Mouse (Mus musculus) liver, embryonic 14 days (tissue): ENCODE results near the gene Apoo. TPM values are rescaled to one million over a fixed set of nuclear protein-coding genes. Genes with fewer than 3 reads are reported as not detected.

Experiments used
- polyA plus RNA-seq: library from polyadenylated mRNA; depleted of rRNA; stranded (reverse); fragments of >200 nt; gene quantifications from 2 replicates; pipeline ENCODE4 v1.2.3, GENCODE M21; 2012; rRNA removed

Apoo gene
- 11.6 and 13.5 TPM in 2 replicates for polyA plus RNA-seq

DNA sequence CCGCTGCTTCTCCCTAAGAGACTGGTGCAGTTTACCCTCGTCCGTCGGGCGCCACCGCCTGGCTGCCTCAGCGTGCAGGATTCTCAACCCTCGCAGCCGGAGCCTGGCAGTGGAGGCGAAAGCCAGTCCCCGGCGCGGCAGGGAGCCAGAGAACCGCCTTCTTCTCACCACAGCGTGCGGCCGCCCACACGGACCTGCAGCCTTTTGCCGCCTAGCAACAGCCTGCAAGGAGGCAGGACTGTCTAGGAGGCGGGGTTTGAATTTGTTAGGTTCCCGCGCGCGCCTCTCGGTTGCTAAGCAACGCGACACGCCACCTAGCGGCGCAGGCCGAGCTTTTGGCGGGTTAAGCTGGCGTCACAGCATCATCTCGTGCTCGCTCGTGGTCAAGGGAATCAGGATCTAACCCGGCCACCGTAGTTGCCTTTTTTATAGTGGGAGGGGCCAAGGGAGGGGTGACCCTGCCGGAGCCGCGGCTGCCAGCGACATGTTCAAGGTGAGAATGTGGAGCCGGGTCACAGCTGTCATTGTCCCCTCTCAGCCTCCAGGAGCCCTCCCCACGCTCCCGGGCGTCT, at the start of gene Apoo, which contains the start of gene Fam90a1b:
Gene Apoo (plus strand): TSS at position 448 of the 572 bp plus-strand sequence.
Gene Fam90a1b (minus strand): TSS at position 108 of the 572 bp plus-strand sequence.

Other genes starting within 250 kb of the Apoo start
- gene Zfx, start 243.4 kb upstream of the Apoo start, polyA plus RNA-seq, result 4.1 and 5.1 TPM in 2 replicates
- 53.5 and 54.0 TPM in 2 replicates for gene Eif2s3x, start 154.3 kb upstream of the Apoo start, polyA plus RNA-seq
- gene Klhl15, start 132.5 kb upstream of the Apoo start, polyA plus RNA-seq, result 2.4 and 2.5 TPM in 2 replicates
- gene Fam90a1b, start 340 bp upstream of the Apoo start, polyA plus RNA-seq, result 0.03 TPM in 2 replicates
- 50.5 and 50.6 TPM in 2 replicates for gene Maged1, start 175.0 kb downstream of the Apoo start, polyA plus RNA-seq